Mouse (Mus musculus): Measurements from ENCODE around the gene Cyb5d1.

Gene Cyb5d1

GRCm38 (mm10) chr11:69357690-69358089, 37.7 kb downstream of the Cyb5d1 start:
- DNase-seq (ENCODE audit: low spot score) = no peak

GRCm38 (mm10) chr11:69356544-69356943, 38.9 kb downstream of the Cyb5d1 start:
- no peak for DNase-seq (ENCODE audit: low spot score)

GRCm38 (mm10) chr11:69346441-69346840, 49.0 kb downstream of the Cyb5d1 start:
- no peak for DNase-seq (ENCODE audit: low spot score)
